Mouse (Mus musculus) colon, adult 2 months (tissue): ENCODE results near the gene Rufy1. TPM values are rescaled to one million over a fixed set of nuclear protein-coding genes. Genes with fewer than 3 reads are reported as not detected.

Experiments used
- polyA plus RNA-seq: library from polyadenylated mRNA; depleted of rRNA; stranded (reverse); fragments of >200 nt; gene quantifications from 2 replicates; pipeline ENCODE4 v1.2.3, GENCODE M21; 2012; rRNA removed

Rufy1 gene
- 13.7 and 14.7 TPM in 2 replicates for polyA plus RNA-seq

DNA sequence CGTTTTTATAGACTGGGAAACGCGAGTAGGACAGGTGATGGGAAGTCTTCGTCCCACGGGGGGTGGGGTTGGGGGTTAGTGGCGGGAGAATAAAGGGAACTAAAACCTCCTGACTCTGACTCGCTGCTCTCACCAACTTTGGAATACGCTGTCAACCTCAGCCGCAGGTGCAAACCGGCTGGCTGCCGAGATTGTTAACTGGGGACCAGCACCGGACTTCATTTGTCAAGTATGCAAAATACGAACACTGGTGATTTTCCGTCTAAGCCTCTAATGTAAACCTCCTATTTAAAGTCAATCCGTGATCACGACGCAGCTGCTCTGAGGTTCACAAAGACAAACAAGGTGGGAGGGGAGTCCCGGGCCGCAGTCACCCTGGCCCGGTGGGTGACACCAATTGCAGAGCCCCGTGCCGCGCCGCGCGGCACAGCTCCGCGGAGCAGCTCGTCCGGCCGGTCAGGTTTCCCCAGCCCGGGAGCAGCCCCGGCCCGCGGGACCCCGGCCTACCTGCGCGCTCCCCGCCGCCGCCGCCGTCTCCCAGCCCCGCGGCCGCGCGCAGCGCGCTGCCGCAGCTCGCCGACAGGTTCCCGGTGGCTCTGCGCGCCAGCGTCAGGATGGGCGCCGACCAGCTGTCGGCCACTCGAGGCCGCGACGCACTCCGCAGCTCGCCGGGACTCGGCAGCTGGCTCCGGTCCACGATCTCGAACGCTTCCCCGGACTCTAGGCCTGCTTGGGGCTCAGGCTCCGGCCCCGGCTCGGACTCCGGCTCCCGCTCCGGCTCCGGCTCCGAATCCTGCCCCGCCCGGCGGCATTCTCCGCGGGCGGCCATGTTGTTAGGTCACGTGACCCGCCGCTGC is at the start of gene Rufy1:
Rufy1 (minus strand) TSS at position 849 of the 857 bp plus-strand sequence.

DNA sequence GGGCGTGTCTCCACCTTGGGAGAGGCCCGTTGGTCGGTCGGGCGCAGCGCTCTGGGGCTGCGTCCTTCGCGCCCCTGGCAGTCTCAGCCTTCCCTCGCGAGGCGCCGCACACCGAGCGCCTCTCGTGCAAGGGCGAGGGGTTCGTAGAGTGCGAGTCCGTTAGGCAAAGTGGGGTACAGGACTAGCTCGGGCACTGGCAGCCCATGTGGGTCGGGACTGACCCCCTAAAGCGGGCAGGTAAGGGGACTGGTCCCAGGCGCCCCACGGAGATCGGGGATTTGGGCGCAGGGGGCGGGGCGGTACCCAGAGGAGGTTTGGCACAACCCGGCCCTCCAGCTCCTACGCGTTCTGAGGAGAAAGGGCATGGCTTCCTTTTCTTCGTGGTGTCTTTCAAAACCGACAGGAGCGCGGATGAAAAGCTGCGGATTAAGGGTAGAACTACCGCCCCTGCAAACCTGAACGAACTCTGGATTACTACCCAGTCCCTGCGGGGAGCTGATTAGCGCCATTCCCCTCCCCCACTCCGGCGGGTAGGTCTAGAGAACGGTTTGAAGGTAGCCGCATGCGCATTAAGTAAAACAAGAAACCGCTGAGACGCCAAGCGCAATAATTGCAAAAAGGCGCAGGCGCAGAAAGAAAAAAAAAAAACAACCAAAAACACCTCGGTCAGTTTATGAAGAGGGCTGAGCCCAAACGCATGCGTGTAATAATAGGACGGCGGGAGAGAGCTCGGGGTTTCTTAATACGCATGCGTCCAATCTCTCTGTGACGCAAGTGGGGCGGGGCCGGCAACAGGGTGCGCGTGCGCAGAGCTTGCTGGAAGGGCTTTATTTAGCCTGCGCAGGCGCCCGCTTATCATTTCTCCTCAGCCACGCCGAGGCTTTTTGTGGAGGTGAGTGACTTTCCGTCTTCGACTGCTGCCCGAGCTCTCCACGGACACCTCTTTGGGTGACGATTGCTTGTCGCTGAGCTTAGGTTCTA is 53.7 kb downstream of the Rufy1 start, which contains the start of gene Hnrnph1:
Hnrnph1 (plus strand) TSS at position 80 of the 981 bp plus-strand sequence.

DNA sequence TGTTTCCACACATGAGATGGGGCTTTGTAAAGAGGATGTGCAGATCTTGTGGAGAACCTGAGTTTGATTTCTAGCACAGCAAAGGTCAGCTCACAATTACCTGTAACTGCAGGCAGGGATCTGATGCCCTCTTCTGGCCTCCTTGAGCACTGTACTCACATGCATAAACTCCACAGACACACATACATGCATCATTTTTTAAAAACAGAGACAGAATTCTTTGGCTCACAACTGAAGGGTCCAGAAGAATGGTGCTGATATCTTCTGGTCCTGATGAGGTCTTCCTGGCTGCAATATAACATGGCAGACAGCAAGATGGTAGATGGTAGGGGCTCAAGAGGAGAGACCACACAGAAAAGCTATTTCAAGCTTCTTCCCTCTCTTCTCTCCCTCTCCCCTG is 76.8 kb downstream of the Rufy1 start, which contains the start of gene Cby3:
Cby3 (plus strand) TSS at position 301 of the 400 bp plus-strand sequence.

Other genes starting within 250 kb of the Rufy1 start
- 243 and 273 TPM in 2 replicates for gene Sqstm1, start 220.3 kb downstream of the Rufy1 start, polyA plus RNA-seq
- gene Mgat4b, start 220.2 kb downstream of the Rufy1 start, polyA plus RNA-seq: 380 and 383 TPM in 2 replicates
- gene Ltc4s, start 192.5 kb downstream of the Rufy1 start, polyA plus RNA-seq: 32.8 and 44.4 TPM in 2 replicates
- 14.6 and 17.3 TPM in 2 replicates for gene Maml1, start 138.8 kb downstream of the Rufy1 start, polyA plus RNA-seq
- gene Canx, start 105.5 kb downstream of the Rufy1 start, polyA plus RNA-seq: 25.0 and 32.8 TPM in 2 replicates
- gene Cby3, start 76.7 kb downstream of the Rufy1 start, polyA plus RNA-seq: not detected in 2 replicates
- gene Hnrnph1, start 54.1 kb downstream of the Rufy1 start, polyA plus RNA-seq: 21.4 and 25.9 TPM in 2 replicates
- 13.7 and 15.7 TPM in 2 replicates for gene Adamts2, start 171.0 kb upstream of the Rufy1 start, polyA plus RNA-seq